Mouse (Mus musculus): ENCODE data around the gene Gm13212. TPM values are rescaled to one million over a fixed set of nuclear protein-coding genes. Genes with fewer than 3 reads are reported as not detected.

Gm13212 gene
- polyA plus RNA-seq (2014; fragmentation: Illumina TruSeq; extraction: RNeasy Lipid Tissue Mini Kit (QIAGEN cat#74804); ENCODE audit: low read depth, low replicate concordance): 5.2 TPM

DNA sequence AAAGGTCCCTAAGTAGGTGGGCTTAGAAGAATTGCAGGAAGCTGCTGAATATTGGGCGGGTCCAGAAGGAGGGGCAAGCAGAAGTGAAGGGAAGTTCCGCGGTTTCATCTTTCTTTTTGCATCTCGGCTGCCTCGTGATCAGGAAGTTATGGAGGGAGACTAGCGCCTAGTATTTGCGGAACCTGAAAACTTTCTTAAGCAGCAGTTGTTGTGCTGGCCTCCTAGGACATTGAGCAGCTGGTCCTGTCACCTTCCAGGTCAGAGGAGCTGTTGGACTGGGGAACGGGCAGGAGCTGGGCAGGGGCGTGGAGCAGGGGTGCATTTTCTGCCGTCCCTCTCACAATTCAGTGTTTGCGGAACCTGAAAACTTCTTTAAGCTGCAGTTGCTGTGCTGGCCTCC is at the start of gene Gm13212:
TSS of gene Gm13212 (plus strand) at position 89 of the 400 bp plus-strand sequence.

GRCm38 (mm10) chr4:145670385-145670784 is 85.4 kb downstream of the Gm13212 start, which contains the start of gene Zfp980:
Zfp980 (plus strand) TSS chr4:145670685.

Other genes with a start within 250 kb of the Gm13212 start
- 1.2 TPM for gene Zfp990, start 74.4 kb upstream of the Gm13212 start, polyA plus RNA-seq (2014; fragmentation: Illumina TruSeq; extraction: RNeasy Lipid Tissue Mini Kit (QIAGEN cat#74804); ENCODE audit: low read depth, low replicate concordance)
- gene Zfp980, start 85.5 kb downstream of the Gm13212 start, polyA plus RNA-seq (2014; fragmentation: Illumina TruSeq; extraction: RNeasy Lipid Tissue Mini Kit (QIAGEN cat#74804); ENCODE audit: low read depth, low replicate concordance): 0.80 TPM